Mouse (Mus musculus) splenic B cell, adult 2 months (primary cell): Measurements from ENCODE around the gene Anks1.

Experiments
- DNase-seq: peaks from one replicate; pipeline ENCODE4 v3.0.0-alpha.2; 2011; ENCODE audit warnings: low read depth, low spot score
- H3K27me3 ChIP-seq: 2 replicates; pipeline ENCODE4 v1.6.1; 2012; ENCODE audit warnings: mild to moderate bottlenecking, low read length, moderate library complexity, mixed read lengths; ENCODE audit not compliant: control insufficient read depth, poor library complexity, insufficient read depth, severe bottlenecking
- H3K36me3 ChIP-seq: 2 replicates; pipeline ENCODE4 v1.6.1; 2012; ENCODE audit warnings: mild to moderate bottlenecking, low read length, moderate library complexity, mixed read lengths; ENCODE audit not compliant: control insufficient read depth, poor library complexity, insufficient read depth, severe bottlenecking

The Anks1 gene

DNA sequence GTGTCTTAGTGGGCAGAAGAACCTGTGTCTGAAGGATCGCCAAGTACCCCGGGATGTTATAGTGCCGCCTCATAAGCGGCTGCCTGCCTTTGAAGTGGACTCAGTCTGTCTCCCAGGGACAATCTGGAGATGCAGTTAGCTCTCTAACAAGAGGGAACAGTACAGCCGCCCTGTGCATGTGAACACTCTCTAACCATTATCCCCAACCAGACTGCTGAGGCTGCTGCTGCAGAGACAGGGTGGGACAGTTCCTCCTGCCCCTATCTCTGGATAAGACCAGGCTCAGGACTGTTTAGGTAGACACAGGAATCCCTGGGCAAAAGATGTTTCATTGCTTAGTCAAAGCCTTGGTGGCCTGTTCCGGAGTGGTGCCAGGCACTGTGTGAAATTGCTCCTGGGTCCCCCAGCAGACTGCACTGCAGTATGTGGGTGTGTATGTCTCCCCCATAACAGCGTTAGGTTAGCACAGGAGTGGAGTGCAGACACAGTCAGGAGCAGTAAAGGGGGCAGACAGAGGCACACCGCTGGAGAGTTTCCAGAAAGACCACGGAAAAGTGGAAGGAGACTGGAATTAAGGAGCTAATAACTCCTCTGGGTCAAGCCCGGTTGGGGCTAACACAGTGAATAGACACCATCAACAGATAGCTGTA is 100.1 kb downstream of the Anks1 start:
- Histone ChIP-seq H3K36me3 (no peaks in the 10 kb centered on the region), H3K27me3 (no peaks in the 10 kb centered on the region)
- no peak for DNase-seq

DNA sequence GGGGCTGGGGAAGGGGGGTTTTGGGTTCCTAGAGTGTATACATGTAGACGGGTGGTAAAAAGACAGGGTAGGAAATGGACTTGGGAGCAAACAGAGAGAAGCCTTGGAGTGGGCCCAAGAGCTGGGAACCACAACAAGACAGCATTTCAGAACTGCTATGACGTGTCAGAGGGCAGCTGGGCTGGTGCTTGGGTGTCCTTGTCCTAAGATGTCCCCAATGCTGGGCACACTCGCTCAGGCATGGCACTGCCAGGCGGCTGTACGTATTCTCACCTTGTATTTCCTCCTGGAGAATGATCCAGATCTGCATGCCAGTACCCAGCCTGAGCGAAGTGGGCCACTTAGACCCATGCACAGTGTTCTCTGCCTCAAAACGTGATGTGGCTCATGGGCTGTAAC is 100.6 kb downstream of the Anks1 start:
- no peak for DNase-seq
- Histone ChIP-seq H3K36me3 (no peaks in the 10 kb centered on the region), H3K27me3 (no peaks in the 10 kb centered on the region)

DNA sequence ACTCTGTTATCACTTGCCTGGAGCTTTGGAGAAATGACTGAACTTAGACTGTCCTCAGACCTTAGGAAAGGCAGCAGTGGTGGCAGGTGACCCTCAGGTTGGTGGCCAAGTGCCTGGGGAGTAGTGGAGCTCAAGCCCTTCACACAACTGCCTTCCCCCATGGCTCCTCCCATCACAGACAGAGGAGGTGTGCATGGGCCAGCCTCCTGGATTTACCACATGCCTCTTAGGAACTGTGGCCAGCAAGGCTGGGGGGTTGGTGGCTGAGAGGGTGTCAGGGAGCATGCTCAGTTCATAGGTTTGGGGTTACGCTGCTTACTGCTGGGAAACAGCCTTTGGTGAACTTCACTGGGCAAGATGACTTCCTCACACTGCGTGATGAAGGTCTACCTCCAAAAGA is 101.8 kb downstream of the Anks1 start:
- no peaks in the 10 kb centered on the region for H3K36me3 ChIP-seq
- DNase-seq: no peak
- H3K27me3 ChIP-seq: no peaks in the 10 kb centered on the region

DNA sequence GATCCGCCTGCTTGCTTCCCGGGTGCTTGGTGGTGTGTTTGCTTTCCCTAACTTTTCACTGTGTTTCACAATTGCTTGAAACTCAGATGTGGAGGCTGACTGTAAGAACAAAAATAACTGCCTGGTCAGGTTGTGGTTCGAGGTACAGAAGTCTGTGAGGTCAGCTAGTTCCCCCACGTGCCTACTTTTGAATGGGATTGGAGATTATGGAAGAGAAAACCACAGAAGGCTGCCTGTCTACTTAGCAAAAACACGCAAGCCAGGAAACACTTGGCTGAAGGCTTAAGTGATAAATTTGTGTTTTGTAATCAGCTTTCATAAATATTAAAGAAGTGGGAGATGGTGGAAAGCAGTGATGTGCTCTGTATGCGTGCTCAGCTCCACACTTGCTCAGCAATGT is 103.7 kb downstream of the Anks1 start:
- no peak for DNase-seq

DNA sequence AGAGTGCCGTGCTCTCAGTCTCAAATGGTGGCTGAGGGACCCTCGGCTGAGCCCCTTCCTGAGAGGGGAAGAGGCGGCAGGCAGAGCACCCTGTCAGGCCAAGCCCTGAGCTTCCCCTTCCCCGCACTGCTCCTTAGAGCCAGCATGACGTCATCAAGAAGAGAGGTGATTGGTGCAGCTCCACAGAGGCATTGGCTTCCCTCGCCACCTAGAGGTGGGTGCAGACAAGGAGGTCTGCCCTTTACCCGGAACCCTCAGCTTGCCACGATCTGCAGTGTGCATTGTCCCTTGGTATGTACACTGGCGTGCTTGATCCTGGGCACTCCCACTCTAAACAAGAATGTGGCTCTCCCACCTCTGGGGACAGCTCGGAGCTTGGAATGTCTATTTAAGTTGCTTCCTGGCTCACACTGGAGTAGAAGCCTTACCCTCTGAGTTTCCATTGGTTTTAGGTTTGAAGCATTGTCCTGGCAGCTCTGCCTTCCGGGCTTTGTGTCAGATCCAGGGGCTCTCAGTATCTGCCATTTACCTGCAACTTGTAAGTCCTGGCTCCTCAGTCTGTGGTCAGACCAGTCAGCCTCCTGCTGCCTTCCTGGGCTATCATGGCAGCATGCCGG is 104.3 kb downstream of the Anks1 start:
- peak; percentile 94 for DNase-seq
- H3K36me3 ChIP-seq: no peaks in the 10 kb centered on the region
- no peaks in the 10 kb centered on the region for H3K27me3 ChIP-seq

More for the DNA sequence above, 103.7 kb downstream of the Anks1 start:
- no peaks in the 10 kb centered on the region for H3K27me3 ChIP-seq
- H3K36me3 ChIP-seq: no peaks in the 10 kb centered on the region

DNA sequence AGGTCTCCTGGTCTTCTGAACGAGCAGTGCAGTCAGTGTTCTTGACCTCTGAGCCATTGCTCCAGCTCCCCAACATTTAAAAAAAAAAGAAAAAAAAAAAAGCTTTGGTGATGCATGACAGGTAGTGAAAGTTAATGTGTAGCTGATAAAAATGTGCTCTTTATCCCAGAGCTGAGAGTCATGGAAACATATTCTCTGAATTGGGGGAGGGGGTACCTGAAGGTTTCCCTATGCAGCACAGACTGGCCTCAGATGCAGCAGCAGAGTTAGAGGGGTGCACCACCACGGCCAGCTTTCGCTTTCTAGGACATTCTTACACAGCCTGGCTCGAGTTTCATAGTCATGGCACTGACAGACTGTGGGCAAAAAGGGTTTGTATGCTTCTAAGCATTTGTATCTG is 105.3 kb downstream of the Anks1 start:
- no peaks in the 10 kb centered on the region for H3K27me3 ChIP-seq
- H3K36me3 ChIP-seq: no peaks in the 10 kb centered on the region
- DNase-seq: no peak

DNA sequence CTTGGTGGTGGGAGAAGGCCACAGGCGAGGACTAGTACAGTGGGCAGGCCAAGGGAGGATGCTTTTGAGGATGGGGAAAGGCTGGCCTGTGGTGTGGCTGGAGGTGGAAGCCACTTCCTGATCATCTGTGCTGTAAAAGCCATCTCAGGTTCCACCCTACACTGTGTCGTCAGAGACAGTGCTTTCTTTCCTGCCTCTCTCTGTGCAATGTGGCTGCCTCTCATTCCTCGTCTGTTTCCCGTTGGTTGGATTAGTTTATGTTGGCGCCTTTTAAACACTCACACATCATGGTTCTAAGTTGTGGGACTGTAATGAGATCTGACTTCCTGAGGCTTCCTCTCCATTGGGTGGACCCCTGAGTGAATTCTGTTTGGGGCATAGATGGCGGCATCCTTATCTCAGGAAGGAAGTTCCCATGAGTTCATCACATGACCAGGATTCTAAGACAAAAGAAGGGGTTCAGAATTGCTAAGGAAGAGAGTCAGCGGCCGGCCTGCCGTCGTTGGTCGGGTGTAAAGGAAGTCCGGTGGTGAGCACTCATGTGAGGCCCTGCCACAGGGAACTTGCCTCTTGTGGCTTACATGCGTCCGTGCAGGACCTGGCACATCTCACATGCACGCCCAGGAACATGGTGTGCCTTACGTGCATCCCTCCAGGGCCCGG is 106.1 kb downstream of the Anks1 start:
- Histone ChIP-seq H3K27me3 (no peaks in the 10 kb centered on the region), H3K36me3 (no peaks in the 10 kb centered on the region)
- DNase-seq: peak; percentile 64

DNA sequence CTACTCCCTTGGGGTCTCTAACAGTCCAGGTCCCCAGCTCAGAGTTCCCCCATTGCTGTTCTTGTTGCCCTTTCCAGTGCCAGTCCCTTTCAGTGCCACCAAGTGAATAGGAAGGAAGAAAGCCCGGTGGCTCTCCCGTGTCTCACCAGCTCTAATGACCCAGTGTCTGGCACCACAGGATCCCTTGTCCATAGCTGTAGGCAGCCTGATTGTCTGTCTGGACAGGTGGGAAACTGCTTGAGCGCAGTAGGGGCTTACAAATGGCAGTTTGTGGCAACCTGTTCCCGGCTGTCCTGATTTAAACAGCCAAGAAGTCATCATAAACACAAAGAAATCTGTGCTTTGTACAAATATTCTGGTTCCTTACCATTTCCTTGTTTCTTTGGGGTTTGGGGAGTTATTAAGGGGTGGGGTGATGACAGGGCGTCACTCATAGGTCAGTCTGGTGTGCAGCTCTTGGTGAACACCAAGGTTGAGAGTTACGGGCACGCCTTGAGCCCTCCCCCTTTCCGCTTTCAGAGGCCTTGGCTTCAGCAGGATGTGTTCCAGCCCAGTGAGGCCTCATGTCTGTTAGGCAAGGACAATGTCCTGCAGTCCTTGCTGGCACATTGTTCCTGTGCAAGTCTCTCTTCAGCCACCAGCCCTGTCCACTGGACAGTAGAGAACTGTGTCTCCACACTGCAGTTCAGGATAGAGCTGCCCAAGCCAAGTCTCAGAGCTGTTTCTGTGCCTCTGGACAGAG is 107.1 kb downstream of the Anks1 start:
- DNase-seq: peak; percentile 21
- Histone ChIP-seq H3K36me3 (no peaks in the 10 kb centered on the region), H3K27me3 (no peaks in the 10 kb centered on the region)

DNA sequence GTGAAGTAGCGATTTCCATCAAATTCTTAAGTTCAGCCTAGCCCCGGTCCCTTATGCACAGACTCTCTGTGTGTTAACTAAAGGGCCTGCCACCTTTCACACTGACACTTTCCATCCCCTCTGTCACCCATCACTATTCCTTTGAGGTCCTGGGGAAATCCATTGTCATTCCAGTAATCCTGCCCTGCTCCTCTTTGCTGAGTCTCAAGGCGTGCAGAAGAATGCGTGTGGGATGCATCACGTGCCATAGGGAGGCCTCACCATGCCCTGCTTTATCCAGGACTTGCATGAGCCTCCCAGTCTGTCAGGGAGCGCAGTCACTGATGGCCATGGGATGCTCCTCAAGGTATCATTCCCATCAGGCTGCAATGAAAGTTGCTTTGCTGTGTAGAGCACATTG is 109.2 kb downstream of the Anks1 start:
- no peaks in the 10 kb centered on the region for H3K27me3 ChIP-seq
- DNase-seq: no peak
- H3K36me3 ChIP-seq: no peaks in the 10 kb centered on the region; the same call in 1 of the 2 replicates

DNA sequence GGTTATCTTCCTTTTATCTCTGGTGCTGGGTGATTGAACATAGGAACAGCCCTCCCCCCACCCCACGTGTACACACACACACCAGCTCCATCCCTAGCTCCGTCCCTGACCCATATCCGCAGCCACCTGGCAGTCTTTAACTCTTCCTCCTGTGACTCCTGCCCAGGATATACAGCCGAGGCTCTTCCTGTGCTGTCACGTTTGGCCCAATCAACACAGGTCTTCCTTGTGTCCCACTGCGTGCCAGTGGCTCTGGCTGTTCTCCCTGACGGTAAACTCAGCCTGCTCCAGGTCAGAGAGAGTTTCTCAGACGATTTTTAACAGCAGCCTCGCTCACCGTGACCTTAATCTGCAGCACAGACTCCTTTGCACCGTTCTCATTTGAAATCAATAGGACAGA is 109.7 kb downstream of the Anks1 start:
- Histone ChIP-seq H3K27me3 (no peaks in the 10 kb centered on the region), H3K36me3 (no peaks in the 10 kb centered on the region; the same call in 1 of the 2 replicates)
- no peak for DNase-seq

DNA sequence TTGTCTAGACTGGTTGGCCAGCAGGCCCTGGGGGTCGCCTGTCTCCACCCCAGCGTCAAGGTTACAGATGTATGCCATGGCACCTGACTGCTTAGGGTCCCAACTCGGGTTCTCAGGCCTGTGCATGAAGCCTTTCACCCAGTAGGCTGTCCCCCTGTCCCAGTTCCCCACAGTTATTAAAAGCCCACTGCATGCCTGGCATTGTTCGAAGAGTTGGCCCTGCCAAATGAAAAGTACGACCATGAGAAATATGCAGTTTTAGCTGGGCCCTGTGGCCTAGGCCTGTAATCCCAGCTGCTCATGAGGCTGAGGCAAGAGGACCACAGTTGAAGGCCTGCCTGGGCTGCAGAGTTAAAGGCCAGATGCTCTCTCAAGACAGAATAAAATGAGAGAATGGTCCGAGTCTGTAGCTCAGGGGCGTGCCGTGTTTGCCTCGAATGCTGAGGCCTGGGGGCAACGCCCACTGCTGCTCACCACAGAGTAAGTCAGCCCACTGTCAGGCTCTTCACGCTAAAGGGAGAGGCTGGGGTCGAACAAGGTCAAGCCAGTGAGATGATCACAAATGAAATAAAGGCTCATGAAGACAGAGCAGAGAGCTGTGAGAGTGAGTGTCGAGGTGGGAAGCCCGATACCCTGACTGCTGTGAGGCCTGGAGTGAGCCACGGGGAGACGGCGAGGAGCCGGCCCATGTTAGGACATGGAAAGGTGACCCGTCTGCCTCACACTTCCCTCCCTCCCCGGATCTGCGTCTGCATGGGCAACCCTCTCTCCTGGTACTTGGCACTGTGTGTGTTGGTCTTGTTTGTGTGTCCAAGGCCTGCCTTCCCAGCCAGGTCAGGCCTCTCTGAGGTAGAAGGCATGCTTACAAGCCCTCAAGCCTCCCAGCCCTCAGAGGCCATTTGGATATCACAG is 110.9 kb downstream of the Anks1 start:
- no peak for DNase-seq
- H3K27me3 ChIP-seq: no peaks in the 10 kb centered on the region
- H3K36me3 ChIP-seq: no peaks in the 10 kb centered on the region; the same call in 1 of the 2 replicates

DNA sequence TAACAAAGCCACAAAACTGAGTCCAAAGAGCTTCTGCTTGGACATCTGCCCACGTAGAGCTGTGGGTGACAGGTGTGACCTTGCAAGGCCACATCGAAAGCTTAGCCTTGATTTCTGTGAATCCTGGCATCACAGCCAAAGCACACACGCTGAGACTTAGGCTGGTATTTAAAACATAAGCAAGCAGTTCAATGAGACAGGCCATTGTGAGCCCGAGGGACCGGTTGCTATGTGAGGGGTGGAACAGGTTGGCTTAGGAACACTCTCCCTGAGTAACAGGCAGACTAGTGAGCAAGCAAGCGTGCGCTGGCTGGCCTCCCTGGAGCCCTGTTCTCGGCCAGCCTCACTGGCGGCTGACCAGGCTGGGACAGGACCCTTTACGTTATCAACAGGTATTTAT is 112.8 kb downstream of the Anks1 start:
- no peaks in the 10 kb centered on the region for H3K27me3 ChIP-seq
- no peak for DNase-seq
- no peaks in the 10 kb centered on the region; the same call in 1 of the 2 replicates for H3K36me3 ChIP-seq

DNA sequence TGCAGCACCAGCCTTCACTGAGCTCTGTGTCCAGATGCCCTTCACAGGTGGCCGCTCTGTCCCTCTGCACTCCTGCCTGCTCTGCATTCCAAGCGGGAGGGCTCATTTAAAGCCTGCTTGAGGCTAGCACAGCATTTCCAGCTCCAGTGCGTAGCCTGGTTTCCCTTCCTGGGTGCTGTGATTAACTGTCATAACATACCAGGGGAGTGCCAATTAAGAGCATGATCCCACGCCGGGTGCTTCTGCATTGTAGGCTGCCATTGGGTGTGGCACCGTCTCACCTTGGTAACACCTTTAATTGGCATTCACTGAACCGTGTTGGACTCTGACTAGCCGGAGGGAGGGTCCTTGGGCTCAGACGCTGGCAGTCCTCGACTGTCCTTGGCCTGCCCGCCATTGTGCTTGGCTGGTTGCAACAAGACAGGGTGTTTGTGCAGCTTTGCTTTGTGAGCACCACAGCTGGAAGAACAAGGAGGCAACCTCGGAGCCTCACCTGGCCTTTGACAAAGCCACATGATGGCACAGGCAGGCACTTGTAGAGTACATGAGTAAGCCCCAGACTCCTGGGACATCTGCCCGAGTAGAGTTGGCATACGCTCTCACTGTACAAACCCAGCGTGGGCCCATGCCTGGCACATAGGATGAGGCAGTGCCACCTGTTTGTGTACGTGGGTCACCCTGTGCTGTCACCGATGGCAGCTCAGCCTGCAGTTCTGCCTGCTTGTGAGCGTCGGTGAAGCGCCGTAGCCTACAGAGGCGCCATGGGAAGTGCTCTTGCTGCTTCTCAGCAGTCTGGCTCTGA is 113.9 kb downstream of the Anks1 start:
- Histone ChIP-seq H3K36me3 (no peaks in the 10 kb centered on the region; the same call in 1 of the 2 replicates), H3K27me3 (no peaks in the 10 kb centered on the region)
- no peak for DNase-seq
